ENCODE assay signal across 8 mouse cellular contexts in genomic region chr2:26566221-26566620, GRCm38 (mm10). TPM values are rescaled to one million over a fixed set of nuclear protein-coding genes. Genes with fewer than 3 reads are reported as not detected.
A peak's percentile ranks its signal among the peaks of the same experiment; 100 is the strongest.
DNase-seq lines count a peak whose midpoint lies in the region; ATAC-seq and TF ChIP-seq lines count a peak whose summit lies in the region.

No protein-coding gene starts in this region.

- no peaks in the 10 kb centered on the region for H3K9me3 ChIP-seq in forebrain, postnatal 0 days (ENCODE audit: low read length)
- no peaks in the 10 kb centered on the region for H3K9me3 ChIP-seq in midbrain, embryonic 12.5 days

- DNase-seq in adrenal gland, postnatal 14 days: peak; percentile 77
- no peak for DNase-seq in adrenal gland, adult 8-10 months
- peak; percentile 51 for DNase-seq in 3T3-L1 (ENCODE audit: low read depth, low spot score)
- peak; percentile 41 for DNase-seq in forebrain, postnatal 0 days
- DNase-seq in kidney, postnatal 14 days: peak; percentile 69
- DNase-seq in thymus, postnatal 0 days (ENCODE audit: low spot score): peak; percentile 85

- 3% methylated on average over 4 of the region's 4 CpGs for WGBS in bone marrow, adult 2 months
- 11% methylated on average over 4 of the region's 4 CpGs for WGBS in forebrain, postnatal 0 days
- 16% methylated on average over 4 of the region's 4 CpGs for WGBS in midbrain, embryonic 12.5 days

- ATAC-seq in forebrain, postnatal 0 days: peak; percentile 64; the same call in 1 of the 2 replicates
- ATAC-seq in midbrain, embryonic 12.5 days (ENCODE audit: low FRiP score, low read depth): 0 out of 2 replicates have a peak, but pooled peaks have one; percentile 54

- TF ChIP-seq POLR2A in bone marrow, adult 2 months (IDR thresholded peaks at IDR 0.05; ENCODE audit: borderline replicate concordance, control insufficient read depth, low read depth, low read length): no peak

- peaks cover 3% of the 10 kb centered on the region; the same call in 1 of the 2 replicates for H3K4me1 ChIP-seq in bone marrow, adult 2 months (ENCODE audit: control insufficient read depth, insufficient read depth, low read length)
- H3K4me1 ChIP-seq in forebrain, postnatal 0 days (ENCODE audit: insufficient read depth): no peaks in the 10 kb centered on the region
- peaks cover 11% of the 10 kb centered on the region for H3K4me1 ChIP-seq in midbrain, embryonic 12.5 days

- H3K9ac ChIP-seq in forebrain, postnatal 0 days: no peak overlapping the region
- no peak overlapping the region; the same call in 1 of the 2 replicates for H3K9ac ChIP-seq in midbrain, embryonic 12.5 days (replicated peaks)

- H3K27ac ChIP-seq in bone marrow, adult 2 months (ENCODE audit: control insufficient read depth, insufficient read depth, low read depth, low read length, poor library complexity): no peak overlapping the region
- H3K27ac ChIP-seq in forebrain, postnatal 0 days (ENCODE audit: low read depth, low read length): no peak overlapping the region
- no peak overlapping the region for H3K27ac ChIP-seq in midbrain, embryonic 12.5 days (replicated peaks)

- H3K4me2 ChIP-seq in forebrain, postnatal 0 days (ENCODE audit: low read depth): no peak overlapping the region
- no peak overlapping the region for H3K4me2 ChIP-seq in midbrain, embryonic 12.5 days (replicated peaks)

- H3K36me3 ChIP-seq in forebrain, postnatal 0 days (ENCODE audit: insufficient read depth): no peaks in the 10 kb centered on the region
- H3K36me3 ChIP-seq in midbrain, embryonic 12.5 days: no peaks in the 10 kb centered on the region

- TF ChIP-seq CTCF in bone marrow, adult 2 months (IDR thresholded peaks at IDR 0.05; ENCODE audit: control insufficient read depth, insufficient read depth, low read length): peak; percentile 85
- TF ChIP-seq CTCF in forebrain, postnatal 0 days (IDR thresholded peaks at IDR 0.05; ENCODE audit: low read depth): peak; percentile 66

- H3K4me3 ChIP-seq in bone marrow, adult 2 months (replicated peaks; ENCODE audit: control insufficient read depth, low read depth, low read length): no peak overlapping the region
- H3K4me3 ChIP-seq in forebrain, postnatal 0 days (ENCODE audit: low read depth, low read length): no peak overlapping the region
- no peak overlapping the region for H3K4me3 ChIP-seq in midbrain, embryonic 12.5 days

- H3K27me3 ChIP-seq in forebrain, postnatal 0 days (ENCODE audit: insufficient read depth, low read length): no peaks in the 10 kb centered on the region
- H3K27me3 ChIP-seq in midbrain, embryonic 12.5 days: peaks cover 9% of the 10 kb centered on the region; the same call in 1 of the 2 replicates

RNA-seq across cellular contexts. Expression of gene Egfl7, which starts 13.6 kb away (rescaled TPM):
- total RNA-seq in adrenal gland, postnatal 14 days (2021): 217 and 247 TPM in 2 replicates
- 100 to 1,000 TPM; 105 to 245 (median 172) TPM for total RNA-seq in adrenal gland, adult 8-10 months (2022)
- 91.0 and 128 TPM in 2 replicates for polyA plus RNA-seq in bone marrow, adult 2 months (2011; ENCODE audit: insufficient read depth, insufficient read length, low replicate concordance, missing spikeins)
- 63.9 and 64.6 TPM in 2 replicates for total RNA-seq in forebrain, postnatal 0 days (2014; rRNA removed)
- polyA plus RNA-seq in forebrain, postnatal 0 days (2015; fragmentation: Nextera tagmentation; extraction: Ambion mirVana): 52.8 and 67.3 TPM in 2 replicates
- 50.4 and 64.8 TPM in 2 replicates for polyA plus RNA-seq in midbrain, embryonic 12.5 days (2016; fragmentation: Nextera tagmentation; extraction: Ambion mirVana)
- polyA plus RNA-seq in thymus, postnatal 0 days (2015; fragmentation: Nextera tagmentation; extraction: Ambion mirVana): 43.6 and 50.0 TPM in 2 replicates

RNA-seq across cellular contexts. Expression of gene Gm20532, which starts 20.2 kb away (rescaled TPM):
- not detected in 2 replicates for total RNA-seq in adrenal gland, postnatal 14 days (2021)
- total RNA-seq in adrenal gland, adult 8-10 months (2022): not detected
- polyA plus RNA-seq in bone marrow, adult 2 months (2011; ENCODE audit: insufficient read depth, insufficient read length, low replicate concordance, missing spikeins): not detected in 2 replicates
- total RNA-seq in forebrain, postnatal 0 days (2014; rRNA removed): not detected in 2 replicates
- polyA plus RNA-seq in forebrain, postnatal 0 days (2015; fragmentation: Nextera tagmentation; extraction: Ambion mirVana): not detected in 2 replicates
- not detected in 2 replicates for polyA plus RNA-seq in midbrain, embryonic 12.5 days (2016; fragmentation: Nextera tagmentation; extraction: Ambion mirVana)
- not detected in 2 replicates for polyA plus RNA-seq in thymus, postnatal 0 days (2015; fragmentation: Nextera tagmentation; extraction: Ambion mirVana)

RNA-seq across cellular contexts. Expression of gene Agpat2, which starts 38.0 kb away (rescaled TPM):
- 271 and 405 TPM in 2 replicates for total RNA-seq in adrenal gland, postnatal 14 days (2021)
- total RNA-seq in adrenal gland, adult 8-10 months (2022): 100 to 1,000 TPM in 3 of 4 experiments, 10 to 100 TPM in 1; 86.0 to 354 (median 247) TPM
- polyA plus RNA-seq in bone marrow, adult 2 months (2011; ENCODE audit: insufficient read depth, insufficient read length, low replicate concordance, missing spikeins): 10.6 and 32.5 TPM in 2 replicates
- total RNA-seq in forebrain, postnatal 0 days (2014; rRNA removed): 7.8 and 10.0 TPM in 2 replicates
- polyA plus RNA-seq in forebrain, postnatal 0 days (2015; fragmentation: Nextera tagmentation; extraction: Ambion mirVana): 4.8 and 6.2 TPM in 2 replicates
- polyA plus RNA-seq in midbrain, embryonic 12.5 days (2016; fragmentation: Nextera tagmentation; extraction: Ambion mirVana): 6.9 and 9.6 TPM in 2 replicates
- 14.7 and 14.9 TPM in 2 replicates for polyA plus RNA-seq in thymus, postnatal 0 days (2015; fragmentation: Nextera tagmentation; extraction: Ambion mirVana)

RNA-seq across cellular contexts. Expression of gene Notch1, which starts 49.8 kb away (rescaled TPM):
- total RNA-seq in adrenal gland, postnatal 14 days (2021): 27.5 and 35.7 TPM in 2 replicates
- total RNA-seq in adrenal gland, adult 8-10 months (2022): 10 to 100 TPM; 23.7 to 32.6 (median 28.4) TPM
- 21.8 and 36.9 TPM in 2 replicates for polyA plus RNA-seq in bone marrow, adult 2 months (2011; ENCODE audit: insufficient read depth, insufficient read length, low replicate concordance, missing spikeins)
- 23.8 and 38.7 TPM in 2 replicates for total RNA-seq in forebrain, postnatal 0 days (2014; rRNA removed)
- 5.0 and 6.8 TPM in 2 replicates for polyA plus RNA-seq in forebrain, postnatal 0 days (2015; fragmentation: Nextera tagmentation; extraction: Ambion mirVana)
- polyA plus RNA-seq in midbrain, embryonic 12.5 days (2016; fragmentation: Nextera tagmentation; extraction: Ambion mirVana): 53.5 and 56.2 TPM in 2 replicates
- polyA plus RNA-seq in thymus, postnatal 0 days (2015; fragmentation: Nextera tagmentation; extraction: Ambion mirVana): 44.3 and 54.9 TPM in 2 replicates
